Mouse (Mus musculus): ENCODE results near the gene Elmo1. TPM values are rescaled to one million over a fixed set of nuclear protein-coding genes. Genes with fewer than 3 reads are reported as not detected.

Elmo1 gene
- polyA plus RNA-seq, 1 experiment, result 56.1 TPM

DNA sequence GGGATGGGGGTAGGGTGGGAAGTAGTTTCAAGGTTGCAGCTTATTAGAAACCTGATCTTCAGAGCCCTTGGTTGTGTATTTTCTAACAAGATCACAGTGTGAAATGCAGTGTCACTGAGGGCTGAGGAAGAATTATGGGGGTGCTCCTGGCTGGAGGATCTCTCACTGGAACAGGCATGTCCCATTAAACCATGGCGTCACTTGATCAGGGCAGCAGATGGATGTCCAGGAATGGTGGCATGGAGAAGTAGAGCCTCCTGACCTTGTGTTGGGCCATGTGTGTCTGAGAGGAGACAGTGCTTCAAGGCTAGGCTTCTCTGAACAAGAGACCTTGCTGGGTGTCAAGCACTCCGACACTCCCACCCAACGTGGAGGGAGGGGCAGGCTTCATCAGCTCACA is 431.1 kb downstream of the Elmo1 start:
- TF ChIP-seq CTCF (IDR thresholded peaks at IDR 0.05; ENCODE audit: extremely low read depth, insufficient read depth, low read length), result no peak
- TF ChIP-seq POLR2A (IDR thresholded peaks at IDR 0.05; ENCODE audit: extremely low read depth, insufficient read depth, low read length), result no peak
- H3K4me3 ChIP-seq (ENCODE audit: insufficient read depth, low read length), result no peak overlapping the region
- no peak overlapping the region for H3K27ac ChIP-seq (ENCODE audit: insufficient read depth, low read length)
- peaks cover 5% of the 10 kb centered on the region for H3K4me1 ChIP-seq (ENCODE audit: control insufficient read depth, insufficient read depth, low read length)

DNA sequence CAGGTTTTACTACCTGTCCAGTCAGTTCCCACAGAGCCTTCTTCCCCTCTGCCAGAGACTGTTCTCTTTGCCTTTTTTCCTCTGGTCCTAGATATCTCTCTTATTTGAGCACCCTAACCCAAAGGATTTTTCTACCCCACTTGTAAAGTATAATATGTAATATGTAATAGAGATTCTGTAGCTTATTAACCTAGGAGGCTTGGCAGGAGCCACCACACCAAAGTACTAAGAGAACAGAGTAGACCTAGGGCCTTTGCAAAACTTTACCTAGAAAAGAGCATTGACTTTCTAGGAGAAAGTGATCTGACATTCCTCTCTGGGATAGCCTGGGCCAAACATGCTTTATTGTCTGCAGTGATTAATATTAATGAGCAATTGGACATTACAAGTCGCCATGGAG is 433.3 kb downstream of the Elmo1 start:
- Histone ChIP-seq H3K4me3 (ENCODE audit: insufficient read depth, low read length) (no peak overlapping the region), H3K4me1 (ENCODE audit: control insufficient read depth, insufficient read depth, low read length) (peaks cover 5% of the 10 kb centered on the region), H3K27ac (ENCODE audit: insufficient read depth, low read length) (no peak overlapping the region)
- TF ChIP-seq CTCF (IDR thresholded peaks at IDR 0.05; ENCODE audit: extremely low read depth, insufficient read depth, low read length), result no peak
- TF ChIP-seq POLR2A (IDR thresholded peaks at IDR 0.05; ENCODE audit: extremely low read depth, insufficient read depth, low read length), result no peak

DNA sequence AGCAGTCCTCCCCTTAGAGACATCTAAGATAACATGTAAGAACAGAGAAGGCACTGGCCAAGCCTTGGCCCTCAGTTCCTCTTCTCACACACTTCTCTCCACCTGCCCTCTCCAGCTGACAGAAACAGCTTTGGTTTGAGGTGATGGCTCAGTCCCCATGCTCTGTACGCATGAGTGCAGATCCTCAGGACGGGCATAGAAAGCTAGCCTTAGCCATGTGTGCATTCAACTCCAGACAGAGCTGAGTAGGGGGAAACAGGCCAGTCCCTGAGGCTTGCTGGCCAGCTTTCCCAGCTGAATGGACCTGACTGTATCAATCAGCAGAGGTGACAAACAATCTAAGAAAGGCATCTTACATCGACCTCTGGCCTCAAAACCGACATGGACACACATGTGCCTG is 435.4 kb downstream of the Elmo1 start:
- H3K27ac ChIP-seq (ENCODE audit: insufficient read depth, low read length), result no peak overlapping the region
- TF ChIP-seq POLR2A (IDR thresholded peaks at IDR 0.05; ENCODE audit: extremely low read depth, insufficient read depth, low read length) (no peak), CTCF (IDR thresholded peaks at IDR 0.05; ENCODE audit: extremely low read depth, insufficient read depth, low read length) (no peak)

GRCm38 (mm10) chr13:20537053-20537452 is 446.7 kb downstream of the Elmo1 start:
- peak overlapping the region; percentile 96 for H3K27ac ChIP-seq (ENCODE audit: insufficient read depth, low read length)
- no peak for TF ChIP-seq POLR2A (IDR thresholded peaks at IDR 0.05; ENCODE audit: extremely low read depth, insufficient read depth, low read length)
- no peak for TF ChIP-seq CTCF (IDR thresholded peaks at IDR 0.05; ENCODE audit: extremely low read depth, insufficient read depth, low read length)
- H3K4me1 ChIP-seq (ENCODE audit: control insufficient read depth, insufficient read depth, low read length), result peaks cover 14% of the 10 kb centered on the region
- no peak overlapping the region for H3K4me3 ChIP-seq (ENCODE audit: insufficient read depth, low read length)

More for the DNA sequence above, 435.4 kb downstream of the Elmo1 start:
- H3K4me3 ChIP-seq (ENCODE audit: insufficient read depth, low read length), result no peak overlapping the region
- H3K4me1 ChIP-seq (ENCODE audit: control insufficient read depth, insufficient read depth, low read length), result peaks cover 5% of the 10 kb centered on the region

DNA sequence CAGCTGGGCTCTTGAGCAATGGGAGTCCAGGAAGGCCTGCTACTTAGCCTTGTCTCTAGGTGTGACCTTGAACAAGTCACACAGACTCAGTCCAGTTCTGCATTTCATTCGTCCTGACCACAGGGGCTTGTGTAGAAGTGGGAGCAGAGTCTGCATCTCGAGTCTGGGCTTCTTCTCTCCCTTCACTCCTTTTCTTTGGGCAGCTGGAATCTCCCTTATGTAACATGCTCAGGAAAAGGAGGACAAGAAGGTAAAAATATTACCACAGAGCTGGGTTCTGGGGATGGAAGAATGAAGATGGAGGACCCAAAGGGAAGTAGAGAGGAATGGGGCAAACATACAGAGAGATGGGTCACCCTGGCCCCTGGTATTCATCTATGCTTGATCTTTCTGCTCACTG is 447.1 kb downstream of the Elmo1 start:
- TF ChIP-seq CTCF (IDR thresholded peaks at IDR 0.05; ENCODE audit: extremely low read depth, insufficient read depth, low read length) (no peak), POLR2A (IDR thresholded peaks at IDR 0.05; ENCODE audit: extremely low read depth, insufficient read depth, low read length) (no peak)
- H3K27ac ChIP-seq (ENCODE audit: insufficient read depth, low read length), result peak overlapping the region; percentile 96
- peaks cover 14% of the 10 kb centered on the region for H3K4me1 ChIP-seq (ENCODE audit: control insufficient read depth, insufficient read depth, low read length)
- H3K4me3 ChIP-seq (ENCODE audit: insufficient read depth, low read length), result no peak overlapping the region

- peaks cover 14% of the 10 kb centered on the region for H3K4me1 ChIP-seq (ENCODE audit: control insufficient read depth, insufficient read depth, low read length)
- TF ChIP-seq POLR2A (IDR thresholded peaks at IDR 0.05; ENCODE audit: extremely low read depth, insufficient read depth, low read length), result 0 out of 2 replicates have a peak, but pooled peaks have one; percentile 30
- no peak for TF ChIP-seq CTCF (IDR thresholded peaks at IDR 0.05; ENCODE audit: extremely low read depth, insufficient read depth, low read length)
- peak overlapping the region; percentile 96 for H3K27ac ChIP-seq (ENCODE audit: insufficient read depth, low read length)
- H3K4me3 ChIP-seq (ENCODE audit: insufficient read depth, low read length), result no peak overlapping the region
These were observed 448.0 kb downstream of the Elmo1 start for GRCm38 (mm10) chr13:20538216-20539070.

DNA sequence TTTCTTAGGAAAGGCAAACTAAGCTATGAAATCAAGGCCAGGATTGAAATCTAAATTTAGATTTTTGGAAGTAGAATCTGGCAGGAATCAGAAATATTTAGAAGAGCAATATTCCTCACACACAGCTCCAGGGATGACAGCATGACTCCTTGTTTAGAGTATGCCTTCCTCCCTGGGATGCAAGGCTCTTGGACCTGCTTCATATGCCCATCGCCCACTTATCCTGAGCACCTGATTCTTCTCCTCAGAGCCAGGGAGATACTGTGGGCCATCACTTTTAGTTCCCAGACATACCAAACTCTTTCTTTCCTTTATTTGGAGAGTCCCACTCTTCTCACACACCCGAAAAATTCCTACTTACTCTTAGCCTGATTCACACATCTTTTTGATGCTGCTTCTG is 449.2 kb downstream of the Elmo1 start:
- no peak overlapping the region for H3K4me3 ChIP-seq (ENCODE audit: insufficient read depth, low read length)
- TF ChIP-seq CTCF (IDR thresholded peaks at IDR 0.05; ENCODE audit: extremely low read depth, insufficient read depth, low read length) (no peak), POLR2A (IDR thresholded peaks at IDR 0.05; ENCODE audit: extremely low read depth, insufficient read depth, low read length) (no peak)
- H3K4me1 ChIP-seq (ENCODE audit: control insufficient read depth, insufficient read depth, low read length), result peaks cover 14% of the 10 kb centered on the region
- peak overlapping the region; percentile 6; the same call in 1 of the 2 replicates for H3K27ac ChIP-seq (ENCODE audit: insufficient read depth, low read length)

DNA sequence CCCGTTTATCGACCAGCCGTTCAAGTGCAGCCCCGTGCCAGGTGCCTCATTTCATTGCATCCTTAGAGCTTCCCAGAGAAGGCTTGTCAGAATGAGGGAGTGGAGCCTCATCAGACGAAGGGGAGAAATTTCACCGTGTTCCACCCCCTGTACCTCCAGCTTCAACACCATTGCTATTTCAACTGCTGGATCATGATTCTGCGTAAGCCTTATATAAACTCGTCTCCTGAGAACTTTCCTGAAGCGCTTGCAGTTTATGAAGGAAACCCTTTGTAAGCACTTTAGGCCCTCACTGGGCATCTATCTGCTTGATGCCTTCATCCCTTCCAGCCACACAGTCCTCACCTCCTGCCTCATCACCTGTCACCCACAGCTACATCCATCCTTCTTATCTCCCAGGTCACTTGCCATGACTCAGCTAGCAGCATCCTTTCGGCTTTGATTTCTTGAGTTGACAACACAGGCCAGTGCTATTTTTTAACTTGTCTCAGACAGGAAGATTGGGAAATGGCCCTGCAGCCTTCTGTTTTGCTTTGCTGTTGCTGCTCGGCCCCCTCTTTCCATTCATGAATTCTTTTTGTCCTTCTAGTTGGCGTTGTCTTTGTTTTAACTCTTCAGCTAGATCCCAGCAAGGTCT is 456.3 kb downstream of the Elmo1 start:
- Histone ChIP-seq H3K4me3 (ENCODE audit: insufficient read depth, low read length) (no peak overlapping the region), H3K4me1 (ENCODE audit: control insufficient read depth, insufficient read depth, low read length) (peaks cover 2% of the 10 kb centered on the region), H3K27ac (ENCODE audit: insufficient read depth, low read length) (no peak overlapping the region)
- TF ChIP-seq POLR2A (IDR thresholded peaks at IDR 0.05; ENCODE audit: extremely low read depth, insufficient read depth, low read length) (no peak), CTCF (IDR thresholded peaks at IDR 0.05; ENCODE audit: extremely low read depth, insufficient read depth, low read length) (no peak)

GRCm38 (mm10) chr13:20549983-20550382 is 459.6 kb downstream of the Elmo1 start:
- no peak overlapping the region for H3K27ac ChIP-seq (ENCODE audit: insufficient read depth, low read length)
- peaks cover 2% of the 10 kb centered on the region for H3K4me1 ChIP-seq (ENCODE audit: control insufficient read depth, insufficient read depth, low read length)
- TF ChIP-seq POLR2A (IDR thresholded peaks at IDR 0.05; ENCODE audit: extremely low read depth, insufficient read depth, low read length) (no peak), CTCF (IDR thresholded peaks at IDR 0.05; ENCODE audit: extremely low read depth, insufficient read depth, low read length) (no peak)
- no peak overlapping the region for H3K4me3 ChIP-seq (ENCODE audit: insufficient read depth, low read length)

Measured in cortical plate, adult 2 months (tissue).